Mouse (Mus musculus) cerebellum, adult 2 months (tissue): ENCODE data around the gene Foxp1.

Source experiments
- CTCF ChIP-seq: fragments of 200-500 bp; IDR thresholded peaks from 2 replicates; pipeline ENCODE4 v1.5.1; 2011; ENCODE audit warnings: low read depth, mild to moderate bottlenecking, control low read depth, low read length, moderate library complexity, borderline replicate concordance; ENCODE audit not compliant: insufficient read depth
- POLR2A ChIP-seq: fragments of 200-500 bp; IDR thresholded peaks from 2 replicates; pipeline ENCODE4 v1.6.1; 2011; ENCODE audit warnings: low read length, control low read depth, borderline replicate concordance; ENCODE audit not compliant: insufficient read depth

- no peak for TF ChIP-seq POLR2A
- no peak for TF ChIP-seq CTCF
Measured at GRCm38 (mm10) chr6:99433006-99433405, 89.5 kb downstream of the Foxp1 start.
